Mouse (Mus musculus): ENCODE results near the gene Tub.

The Tub gene

GRCm38 (mm10) chr7:108985934-108986708, 36.0 kb downstream of the Tub start:
- no peak for DNase-seq (ENCODE audit: low spot score in 2 of 2)

GRCm38 (mm10) chr7:108991207-108991606, 41.1 kb downstream of the Tub start:
- DNase-seq (ENCODE audit: low spot score in 2 of 2) = peak; percentile 43 to 52

- peak in 1 of 2 experiments; percentile 26 for DNase-seq (ENCODE audit: low spot score in 2 of 2)
Observed at GRCm38 (mm10) chr7:108993230-108993629, 43.1 kb downstream of the Tub start.

GRCm38 (mm10) chr7:108993881-108994291, 43.7 kb downstream of the Tub start:
- DNase-seq (ENCODE audit: low spot score in 2 of 2) = peak in 1 of 2 experiments; percentile 21

- no peak for DNase-seq (ENCODE audit: low spot score in 2 of 2)
Observed at GRCm38 (mm10) chr7:108996156-108996555, 46.0 kb downstream of the Tub start.

GRCm38 (mm10) chr7:109000315-109000954, 50.3 kb downstream of the Tub start:
- no peak for DNase-seq (ENCODE audit: low spot score in 2 of 2)

GRCm38 (mm10) chr7:109001971-109002370, 51.8 kb downstream of the Tub start:
- DNase-seq (ENCODE audit: low spot score in 2 of 2) = no peak

- DNase-seq (ENCODE audit: low spot score in 2 of 2) = no peak
Observed at GRCm38 (mm10) chr7:109003653-109004052, 53.5 kb downstream of the Tub start.

GRCm38 (mm10) chr7:109009260-109009659, 59.1 kb downstream of the Tub start:
- DNase-seq (ENCODE audit: low spot score in 2 of 2) = no peak

- peak; percentile 71 to 74 for DNase-seq (ENCODE audit: low spot score in 2 of 2)
Observed at GRCm38 (mm10) chr7:109010720-109011595, 60.8 kb downstream of the Tub start.

- DNase-seq (ENCODE audit: low spot score in 2 of 2) = peak; percentile 82 to 92
Observed at GRCm38 (mm10) chr7:109011596-109012180, 61.5 kb downstream of the Tub start.

- no peak for DNase-seq (ENCODE audit: low spot score in 2 of 2)
Observed at GRCm38 (mm10) chr7:109012575-109012974, 62.4 kb downstream of the Tub start.

GRCm38 (mm10) chr7:109012998-109013625, 63.0 kb downstream of the Tub start:
- DNase-seq (ENCODE audit: low spot score in 2 of 2) = peak; percentile 58 to 62

- no peak for DNase-seq (ENCODE audit: low spot score in 2 of 2)
Observed at GRCm38 (mm10) chr7:109014851-109015250, 64.7 kb downstream of the Tub start.

- DNase-seq (ENCODE audit: low spot score in 2 of 2) = no peak
Observed at GRCm38 (mm10) chr7:109016378-109016923, 66.3 kb downstream of the Tub start.

GRCm38 (mm10) chr7:109019243-109019642, 69.1 kb downstream of the Tub start:
- DNase-seq (ENCODE audit: low spot score in 2 of 2) = no peak

GRCm38 (mm10) chr7:109021428-109021827, 71.3 kb downstream of the Tub start:
- DNase-seq (ENCODE audit: low spot score in 2 of 2) = peak; percentile 73 to 82

GRCm38 (mm10) chr7:109025743-109026142, 75.6 kb downstream of the Tub start:
- DNase-seq (ENCODE audit: low spot score in 2 of 2) = no peak

GRCm38 (mm10) chr7:109026976-109027375, 76.8 kb downstream of the Tub start:
- no peak for DNase-seq (ENCODE audit: low spot score in 2 of 2)

- DNase-seq (ENCODE audit: low spot score in 2 of 2) = peak in 1 of 2 experiments; percentile 42
Observed at GRCm38 (mm10) chr7:109027721-109028120, 77.6 kb downstream of the Tub start.

GRCm38 (mm10) chr7:109028204-109028603, 78.1 kb downstream of the Tub start:
- peak; percentile 66 to 82 for DNase-seq (ENCODE audit: low spot score in 2 of 2)
